34 mouse cellular contexts compared by ENCODE assay signal in the genomic region with DNA sequence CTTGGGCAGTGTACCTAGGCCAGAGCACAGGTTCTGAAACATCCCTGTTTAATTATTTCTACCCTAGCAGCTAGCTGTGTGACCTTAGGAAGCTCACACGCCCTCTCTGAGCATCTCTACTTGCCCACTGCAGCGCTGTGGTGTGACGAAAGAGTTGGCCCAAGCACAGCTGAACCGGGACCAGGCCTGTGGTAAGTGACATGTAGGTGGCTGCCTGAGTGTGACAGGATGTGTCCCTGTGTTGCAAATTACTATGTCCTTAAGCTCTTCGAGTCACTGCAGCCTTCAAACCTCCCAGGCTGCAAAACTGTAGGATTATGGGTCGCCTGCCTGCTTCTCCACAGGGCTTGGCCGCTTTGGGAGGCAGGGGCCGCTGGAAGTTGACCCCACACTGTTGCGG. TPM values are rescaled to one million over a fixed set of nuclear protein-coding genes. Genes with fewer than 3 reads are reported as not detected.
A peak's percentile ranks its signal among the peaks of the same experiment; 100 is the strongest.
DNase-seq lines count a peak whose midpoint lies in the region; ATAC-seq lines count a peak whose summit lies in the region.
"Had no signal": no experiment of that assay in that cellular context is flagged by ENCODE, and none has a peak within 500 bp of the region (broad histone marks: within the 10 kb centered on the region; RNA-seq: fewer than 3 reads in every experiment).

No protein-coding gene starts in this region.

- DNase-seq in 3134 (ENCODE audit: extremely low read depth, insufficient read length, low spot score) (peak; percentile 51), 416B (ENCODE audit: low read depth) (peak; percentile 28)
- DNase-seq in urinary bladder, postnatal 4 days (ENCODE audit: low spot score in 2 of 2): no peak
- DNase-seq in left cerebral cortex, postnatal 36 days (ENCODE audit: low spot score in 2 of 2): no peak
- DNase-seq: adrenal gland, adult 2 months; adrenal gland, postnatal 25 days; B cell, adult 2 months; cerebellum, adult 11 months; cerebellum, adult 2 months; cerebellum, adult 9-11 months; cerebellum, postnatal 25 days; forebrain, postnatal 0 days; gastrocnemius, adult 2 months; gastrocnemius, postnatal 14 days; heart, adult 18-20 months; heart, postnatal 14 days; heart, postnatal 4 days had no signal

- peak overlapping the region; percentile 8 for H3K4me3 ChIP-seq in megakaryocyte, embryonic 14.5 days (replicated peaks)
- H3K4me3 ChIP-seq: embryonic facial prominence, embryonic 12.5 days; embryonic facial prominence, embryonic 15.5 days; gastrocnemius, adult 2 months; heart, embryonic 13.5 days had no signal

- no peaks in the 10 kb centered on the region for H3K9me3 ChIP-seq in megakaryocyte, embryonic 14.5 days
- H3K9me3 ChIP-seq: embryonic facial prominence, embryonic 12.5 days; embryonic facial prominence, embryonic 15.5 days; heart, embryonic 13.5 days had no signal

- H3K27me3 ChIP-seq in megakaryocyte, embryonic 14.5 days (replicated peaks): peaks cover 34% of the 10 kb centered on the region
- H3K27me3 ChIP-seq: CH12.LX; embryonic facial prominence, embryonic 12.5 days; embryonic facial prominence, embryonic 15.5 days; heart, embryonic 13.5 days had no signal

- intact Hi-C loops in left cerebral cortex, postnatal 36 days (cut with DNase I): no loop called here

- ATAC-seq in megakaryocyte, adult 5-6 weeks (ENCODE audit: poor library complexity, severe bottlenecking): no peak
- ATAC-seq: forebrain, embryonic 14.5 days; forebrain, postnatal 0 days; hindbrain, postnatal 0 days; inflammation-experienced regulatory T-cells, adult 6 months had no signal

- H3K4me1 ChIP-seq in megakaryocyte, embryonic 14.5 days: peaks cover 3% of the 10 kb centered on the region; the same call in 1 of the 2 replicates
- H3K4me1 ChIP-seq: embryonic facial prominence, embryonic 12.5 days; embryonic facial prominence, embryonic 15.5 days; heart, embryonic 13.5 days had no signal

- no peaks in the 10 kb centered on the region for H3K36me3 ChIP-seq in megakaryocyte, embryonic 14.5 days (replicated peaks; ENCODE audit: low read length)
- H3K36me3 ChIP-seq: embryonic facial prominence, embryonic 12.5 days; embryonic facial prominence, embryonic 15.5 days; heart, embryonic 13.5 days had no signal

RNA-seq across cellular contexts. Expression of a gene that starts 9.1 kb away (rescaled TPM):
- polyA plus RNA-seq in megakaryocyte, embryonic 14.5 days (2012; ENCODE audit: insufficient read depth, low replicate concordance): 0.09 TPM in 1 of 2 replicates, not detected in the other
- 1.2 and 2.5 TPM in 2 replicates for total RNA-seq in megakaryocyte, adult 5-6 weeks (2015)
- total RNA-seq in megakaryocyte, adult 5-6 weeks (2017): 0.89 and 1.2 TPM in 2 replicates
- under 1 TPM; 0.20 to 0.68 TPM for total RNA-seq in left cerebral cortex, postnatal 36 days (2021)
- total RNA-seq: common myeloid progenitor, adult 5-6 weeks; gastrocnemius, adult 2 months; gastrocnemius, postnatal 14 days; gastrocnemius, postnatal 4 days; heart, adult 18-20 months; heart, postnatal 14 days; heart, postnatal 4 days; hindbrain, postnatal 0 days; MEL had no signal
- polyA plus RNA-seq: embryonic facial prominence, embryonic 12.5 days; embryonic facial prominence, embryonic 15.5 days; forebrain, embryonic 11.5 days; forebrain, embryonic 14.5 days; heart, embryonic 13.5 days; hindbrain, embryonic 11.5 days; hindbrain, embryonic 14.5 days; hindbrain, postnatal 0 days had no signal

RNA-seq across cellular contexts. Expression of a gene that starts 16.2 kb away (rescaled TPM):
- not detected in 2 replicates for polyA plus RNA-seq in megakaryocyte, embryonic 14.5 days (2012; ENCODE audit: insufficient read depth, low replicate concordance)
- total RNA-seq in megakaryocyte, adult 5-6 weeks (2015): not detected in 2 replicates
- not detected in 2 replicates for total RNA-seq in megakaryocyte, adult 5-6 weeks (2017)
- not detected for total RNA-seq in left cerebral cortex, postnatal 36 days (2021)
- total RNA-seq: adrenal gland, adult 2 months; adrenal gland, postnatal 25 days; CH12.LX; common myeloid progenitor, adult 5-6 weeks; forebrain, postnatal 0 days; gastrocnemius, adult 2 months; gastrocnemius, postnatal 14 days; gastrocnemius, postnatal 4 days; heart, adult 18-20 months; heart, postnatal 14 days; heart, postnatal 4 days; hindbrain, postnatal 0 days; MEL had no signal
- polyA plus RNA-seq: adrenal gland, adult 2 months; cerebellum, adult 2 months; embryonic facial prominence, embryonic 12.5 days; embryonic facial prominence, embryonic 15.5 days; forebrain, embryonic 11.5 days; forebrain, embryonic 14.5 days; forebrain, postnatal 0 days; frontal cortex, adult 2 months; heart, embryonic 13.5 days; heart, embryonic 16.5 days; hindbrain, embryonic 11.5 days; hindbrain, embryonic 14.5 days; hindbrain, postnatal 0 days; inflammation-experienced regulatory T-cells, adult 6 months had no signal

RNA-seq across cellular contexts. Expression of a gene that starts 26.6 kb away (rescaled TPM):
- 2.3 and 9.3 TPM in 2 replicates for polyA plus RNA-seq in megakaryocyte, embryonic 14.5 days (2012; ENCODE audit: insufficient read depth, low replicate concordance)
- not detected in 2 replicates for total RNA-seq in megakaryocyte, adult 5-6 weeks (2015)
- not detected in 2 replicates for total RNA-seq in megakaryocyte, adult 5-6 weeks (2017)
- 1 to 10 TPM; 1.2 to 1.8 TPM for total RNA-seq in left cerebral cortex, postnatal 36 days (2021)
- total RNA-seq: adrenal gland, adult 2 months; adrenal gland, postnatal 25 days; CH12.LX; common myeloid progenitor, adult 5-6 weeks; forebrain, postnatal 0 days; gastrocnemius, adult 2 months; gastrocnemius, postnatal 14 days; gastrocnemius, postnatal 4 days; heart, adult 18-20 months; heart, postnatal 14 days; heart, postnatal 4 days; MEL had no signal
- polyA plus RNA-seq: adrenal gland, adult 2 months; cerebellum, adult 2 months; forebrain, embryonic 11.5 days; forebrain, embryonic 14.5 days; forebrain, postnatal 0 days; heart, embryonic 16.5 days; hindbrain, embryonic 14.5 days; hindbrain, postnatal 0 days; inflammation-experienced regulatory T-cells, adult 6 months had no signal

RNA-seq across cellular contexts. Expression of a gene that starts 29.8 kb away (rescaled TPM):
- not detected in 2 replicates for polyA plus RNA-seq in megakaryocyte, embryonic 14.5 days (2012; ENCODE audit: insufficient read depth, low replicate concordance)
- not detected in 2 replicates for total RNA-seq in megakaryocyte, adult 5-6 weeks (2015)
- not detected in 2 replicates for total RNA-seq in megakaryocyte, adult 5-6 weeks (2017)
- total RNA-seq in left cerebral cortex, postnatal 36 days (2021): not detected
- total RNA-seq: adrenal gland, adult 2 months; adrenal gland, postnatal 25 days; CH12.LX; common myeloid progenitor, adult 5-6 weeks; forebrain, postnatal 0 days; gastrocnemius, adult 2 months; gastrocnemius, postnatal 14 days; gastrocnemius, postnatal 4 days; heart, adult 18-20 months; heart, postnatal 14 days; heart, postnatal 4 days; hindbrain, postnatal 0 days; MEL had no signal
- polyA plus RNA-seq: adrenal gland, adult 2 months; cerebellum, adult 2 months; embryonic facial prominence, embryonic 12.5 days; embryonic facial prominence, embryonic 15.5 days; forebrain, embryonic 11.5 days; forebrain, embryonic 14.5 days; forebrain, postnatal 0 days; frontal cortex, adult 2 months; heart, embryonic 13.5 days; heart, embryonic 16.5 days; hindbrain, embryonic 11.5 days; hindbrain, embryonic 14.5 days; hindbrain, postnatal 0 days; inflammation-experienced regulatory T-cells, adult 6 months had no signal

RNA-seq across cellular contexts. Expression of a gene that starts 54.1 kb away (rescaled TPM):
- polyA plus RNA-seq in megakaryocyte, embryonic 14.5 days (2012; ENCODE audit: insufficient read depth, low replicate concordance): not detected in 2 replicates
- total RNA-seq in megakaryocyte, adult 5-6 weeks (2015): not detected in 2 replicates
- not detected in 2 replicates for total RNA-seq in megakaryocyte, adult 5-6 weeks (2017)
- total RNA-seq in left cerebral cortex, postnatal 36 days (2021): not detected
- total RNA-seq: adrenal gland, adult 2 months; adrenal gland, postnatal 25 days; CH12.LX; common myeloid progenitor, adult 5-6 weeks; forebrain, postnatal 0 days; gastrocnemius, adult 2 months; gastrocnemius, postnatal 14 days; gastrocnemius, postnatal 4 days; heart, adult 18-20 months; heart, postnatal 14 days; heart, postnatal 4 days; hindbrain, postnatal 0 days; MEL had no signal
- polyA plus RNA-seq: adrenal gland, adult 2 months; cerebellum, adult 2 months; embryonic facial prominence, embryonic 12.5 days; forebrain, embryonic 11.5 days; forebrain, embryonic 14.5 days; forebrain, postnatal 0 days; frontal cortex, adult 2 months; heart, embryonic 13.5 days; heart, embryonic 16.5 days; hindbrain, embryonic 11.5 days; hindbrain, embryonic 14.5 days; hindbrain, postnatal 0 days; inflammation-experienced regulatory T-cells, adult 6 months had no signal

Comparison
In these comparisons a context has a peak if more than half of its experiments do, and no peak if none do; other contexts are left out.
1. DNase-seq: peak in 3134 (single experiment) and 416B (single experiment); none in urinary bladder, postnatal 4 days (0 of 2) and left cerebral cortex, postnatal 36 days (0 of 2).